Mouse (Mus musculus): Measurements from ENCODE around the gene Gpr153.

DNA sequence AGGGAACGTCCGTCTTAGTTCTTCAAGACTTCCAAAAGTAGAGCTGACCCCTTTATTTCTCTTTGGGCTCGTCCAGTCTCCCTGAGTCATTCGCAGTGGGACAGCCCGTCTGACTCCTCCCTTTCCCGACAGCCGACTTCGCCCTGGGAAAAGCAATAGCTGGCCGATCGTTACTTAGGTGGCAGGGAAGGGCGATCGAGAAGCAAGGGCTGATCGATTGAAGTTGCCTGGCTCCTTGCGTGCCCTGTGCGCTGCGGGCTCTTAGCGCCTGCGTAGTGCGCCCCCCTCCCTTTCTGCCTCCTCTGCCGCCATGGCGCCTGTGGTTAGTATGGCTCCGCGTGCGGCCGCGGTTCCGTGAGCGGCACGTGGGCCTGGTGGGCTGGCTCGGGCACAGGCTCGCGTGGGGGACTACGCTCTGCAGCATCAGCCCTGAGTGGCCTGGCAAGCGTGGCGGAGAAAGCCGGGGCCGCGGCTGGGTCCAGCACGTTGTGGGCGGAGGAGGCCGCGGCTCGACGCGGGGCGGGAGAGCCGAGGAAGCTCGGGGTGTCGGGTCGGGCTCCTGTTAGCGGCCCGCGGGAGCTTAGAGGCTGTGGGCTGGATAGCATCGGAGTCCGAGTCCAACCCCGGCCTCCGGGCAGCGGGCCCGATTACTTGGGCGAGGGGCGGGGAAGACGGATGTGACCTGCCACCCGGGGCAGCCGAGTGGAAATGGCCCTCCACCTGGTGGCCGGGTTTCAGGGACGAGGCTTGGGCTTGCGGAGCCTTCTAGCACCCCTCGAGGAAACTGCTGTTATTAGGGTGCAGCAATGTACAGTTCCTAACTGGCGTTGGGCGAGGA, 51.8 kb downstream of the Gpr153 start, which contains the start of gene Rpl22:
- TF ChIP-seq CTCF (IDR thresholded peaks at IDR 0.05), result peak; percentile 57
- TF ChIP-seq EP300 (IDR thresholded peaks at IDR 0.05), result peak; percentile 57

Data from lung, postnatal 0 days (tissue).